Mouse (Mus musculus): ENCODE measurements around the gene Sgip1. TPM values are rescaled to one million over a fixed set of nuclear protein-coding genes. Genes with fewer than 3 reads are reported as not detected.

The Sgip1 gene
- polyA plus RNA-seq, 1 experiment from 2014 or later: 68.0 TPM

DNA sequence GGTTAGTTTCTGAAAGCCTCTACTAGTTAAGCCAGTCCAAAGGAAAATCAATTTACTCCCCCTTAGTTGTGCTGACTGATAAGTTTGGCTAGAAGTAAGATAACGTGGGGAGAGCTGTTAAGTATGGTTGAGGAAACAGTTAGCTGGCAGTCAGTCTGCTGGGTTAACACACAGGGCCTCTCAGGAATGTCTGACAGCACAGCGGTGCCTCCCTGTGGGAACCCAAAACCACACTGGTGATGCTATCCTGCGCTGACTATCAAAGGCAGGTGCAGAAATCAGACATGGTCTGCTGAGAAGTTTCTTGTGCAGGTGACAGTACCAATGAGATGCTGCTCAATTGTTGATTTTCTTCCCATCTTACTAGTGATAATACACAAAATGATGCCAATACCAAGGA, 223.1 kb downstream of the Sgip1 start:
- no peak overlapping the region for H3K4me3 ChIP-seq (ENCODE audit: low read length)
- WGBS: 70% methylated on average over 3 of the region's 3 CpGs
- no peak overlapping the region for H3K4me2 ChIP-seq (ENCODE audit: low read length)
- H3K9ac ChIP-seq (ENCODE audit: low read depth, low read length): no peak overlapping the region
- no peak overlapping the region for H3K27ac ChIP-seq (ENCODE audit: low read depth, low read length)
- H3K27me3 ChIP-seq (replicated peaks; ENCODE audit: control insufficient read depth, insufficient read depth, low read length): no peaks in the 10 kb centered on the region
- no peak for ATAC-seq
- H3K9me3 ChIP-seq (ENCODE audit: control insufficient read depth, low read length): no peaks in the 10 kb centered on the region
- H3K36me3 ChIP-seq (ENCODE audit: control insufficient read depth, insufficient read depth, low read length): peaks cover 7% of the 10 kb centered on the region; the same call in 1 of the 2 replicates
- no peaks in the 10 kb centered on the region for H3K4me1 ChIP-seq (ENCODE audit: control insufficient read depth, insufficient read depth, low read depth, low read length)

DNA sequence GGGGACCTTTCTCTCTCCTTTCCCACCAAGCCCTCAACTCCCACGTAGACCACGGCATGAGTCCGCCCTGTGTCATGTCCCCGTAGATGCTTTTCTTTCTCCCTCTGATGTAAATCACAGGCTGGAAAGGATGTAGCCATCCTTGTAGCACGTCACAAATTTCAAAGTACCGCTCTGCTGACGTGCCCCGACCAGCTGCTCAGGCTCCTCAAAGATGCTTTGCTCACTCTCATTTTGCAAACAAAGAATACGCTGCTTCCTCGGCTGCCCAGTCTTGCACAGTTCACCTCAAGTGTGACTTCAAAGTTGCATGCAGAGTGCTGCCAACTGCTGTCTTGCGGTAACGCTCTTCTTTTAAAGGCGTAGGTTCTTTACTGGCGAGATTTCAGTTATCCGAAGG, 226.7 kb downstream of the Sgip1 start:
- Histone ChIP-seq H3K9ac (ENCODE audit: low read depth, low read length) (no peak overlapping the region), H3K9me3 (ENCODE audit: control insufficient read depth, low read length) (no peaks in the 10 kb centered on the region), H3K27ac (ENCODE audit: low read depth, low read length) (no peak overlapping the region), H3K27me3 (replicated peaks; ENCODE audit: control insufficient read depth, insufficient read depth, low read length) (no peaks in the 10 kb centered on the region), H3K4me1 (ENCODE audit: control insufficient read depth, insufficient read depth, low read depth, low read length) (no peaks in the 10 kb centered on the region), H3K4me2 (ENCODE audit: low read length) (no peak overlapping the region), H3K36me3 (ENCODE audit: control insufficient read depth, insufficient read depth, low read length) (peaks cover 4% of the 10 kb centered on the region; the same call in 1 of the 2 replicates), H3K4me3 (ENCODE audit: low read length) (no peak overlapping the region)
- 85% methylated on average over 15 of the region's 15 CpGs for WGBS
- ATAC-seq: no peak

DNA sequence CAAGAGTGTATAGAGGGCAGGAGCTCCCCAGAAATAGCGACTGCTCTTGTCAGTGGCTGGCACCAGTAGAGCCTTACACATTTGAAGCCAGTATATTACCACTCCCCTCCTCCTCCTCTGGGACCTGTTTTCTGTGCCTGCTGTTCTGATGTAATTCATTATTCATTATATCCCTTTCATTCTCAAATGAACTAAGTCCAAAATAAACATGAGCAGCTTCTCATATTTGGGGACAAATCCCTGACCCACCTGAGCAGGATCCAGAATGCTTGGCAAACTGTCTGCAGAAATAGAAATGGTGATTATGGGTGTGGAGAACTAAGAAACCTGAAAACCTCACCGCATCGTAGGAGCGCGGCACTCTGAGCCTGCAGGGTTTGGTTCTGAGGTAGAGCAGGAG, 228.5 kb downstream of the Sgip1 start:
- no peak overlapping the region for H3K9ac ChIP-seq (ENCODE audit: low read depth, low read length)
- no peaks in the 10 kb centered on the region for H3K4me1 ChIP-seq (ENCODE audit: control insufficient read depth, insufficient read depth, low read depth, low read length)
- no peaks in the 10 kb centered on the region for H3K27me3 ChIP-seq (replicated peaks; ENCODE audit: control insufficient read depth, insufficient read depth, low read length)
- 88% methylated on average over 5 of the region's 5 CpGs for WGBS
- no peak overlapping the region for H3K4me3 ChIP-seq (ENCODE audit: low read length)
- H3K27ac ChIP-seq (ENCODE audit: low read depth, low read length): no peak overlapping the region
- peaks cover 4% of the 10 kb centered on the region; the same call in 1 of the 2 replicates for H3K36me3 ChIP-seq (ENCODE audit: control insufficient read depth, insufficient read depth, low read length)
- no peaks in the 10 kb centered on the region for H3K9me3 ChIP-seq (ENCODE audit: control insufficient read depth, low read length)
- H3K4me2 ChIP-seq (ENCODE audit: low read length): no peak overlapping the region
- ATAC-seq: no peak

DNA sequence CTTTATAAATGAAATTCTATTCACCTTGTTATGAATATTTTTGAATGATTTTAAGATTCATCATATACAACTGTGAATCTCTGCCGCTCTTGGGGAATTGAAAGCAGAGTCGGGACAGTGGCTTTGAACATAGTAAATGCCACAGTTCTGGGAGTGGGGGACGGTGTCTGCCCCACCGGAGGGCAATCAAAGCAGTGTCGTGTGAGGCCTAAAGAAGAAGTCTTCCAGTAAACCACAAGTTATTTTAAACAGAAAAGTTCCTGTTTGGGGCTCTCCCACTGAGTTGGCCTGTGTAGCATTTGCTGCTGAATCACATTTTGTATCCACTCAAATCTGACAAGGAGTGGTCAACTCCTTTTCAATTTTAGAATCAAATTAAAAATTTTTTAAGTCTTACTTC, 230.1 kb downstream of the Sgip1 start:
- H3K9ac ChIP-seq (ENCODE audit: low read depth, low read length): no peak overlapping the region
- no peak for ATAC-seq
- H3K9me3 ChIP-seq (ENCODE audit: control insufficient read depth, low read length): no peaks in the 10 kb centered on the region
- H3K4me2 ChIP-seq (ENCODE audit: low read length): no peak overlapping the region
- no peaks in the 10 kb centered on the region for H3K4me1 ChIP-seq (ENCODE audit: control insufficient read depth, insufficient read depth, low read depth, low read length)
- H3K4me3 ChIP-seq (ENCODE audit: low read length): no peak overlapping the region
- H3K27me3 ChIP-seq (replicated peaks; ENCODE audit: control insufficient read depth, insufficient read depth, low read length): no peaks in the 10 kb centered on the region
- peaks cover 4% of the 10 kb centered on the region; the same call in 1 of the 2 replicates for H3K36me3 ChIP-seq (ENCODE audit: control insufficient read depth, insufficient read depth, low read length)
- no peak overlapping the region for H3K27ac ChIP-seq (ENCODE audit: low read depth, low read length)
- 80% methylated on average over 5 of the region's 5 CpGs for WGBS

DNA sequence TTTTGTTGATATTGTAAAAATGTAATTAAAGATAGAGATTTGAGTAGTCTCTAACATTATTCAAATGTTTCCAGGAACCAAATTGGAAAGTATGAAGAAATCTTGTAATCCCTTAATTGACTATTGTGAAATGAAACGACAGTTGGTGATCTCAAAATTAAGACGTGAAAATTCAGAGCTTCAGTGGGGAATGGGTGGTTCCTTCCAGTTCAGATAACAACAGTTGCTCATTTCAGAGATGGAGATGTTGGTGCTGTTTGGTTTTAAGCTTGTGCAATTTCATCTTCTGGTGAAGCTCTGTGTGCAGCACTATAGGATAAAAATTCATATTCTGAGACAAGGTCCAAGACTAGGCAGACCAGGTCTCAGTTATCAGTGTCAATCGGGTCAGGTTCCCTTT, 231.0 kb downstream of the Sgip1 start:
- no peak for ATAC-seq
- Histone ChIP-seq H3K9ac (ENCODE audit: low read depth, low read length) (no peak overlapping the region), H3K4me3 (ENCODE audit: low read length) (no peak overlapping the region), H3K4me1 (ENCODE audit: control insufficient read depth, insufficient read depth, low read depth, low read length) (no peaks in the 10 kb centered on the region), H3K4me2 (ENCODE audit: low read length) (no peak overlapping the region), H3K9me3 (ENCODE audit: control insufficient read depth, low read length) (no peaks in the 10 kb centered on the region), H3K27me3 (replicated peaks; ENCODE audit: control insufficient read depth, insufficient read depth, low read length) (no peaks in the 10 kb centered on the region), H3K36me3 (ENCODE audit: control insufficient read depth, insufficient read depth, low read length) (peaks cover 4% of the 10 kb centered on the region; the same call in 1 of the 2 replicates), H3K27ac (ENCODE audit: low read depth, low read length) (no peak overlapping the region)
- WGBS: 84% methylated on average over 3 of the region's 3 CpGs

DNA sequence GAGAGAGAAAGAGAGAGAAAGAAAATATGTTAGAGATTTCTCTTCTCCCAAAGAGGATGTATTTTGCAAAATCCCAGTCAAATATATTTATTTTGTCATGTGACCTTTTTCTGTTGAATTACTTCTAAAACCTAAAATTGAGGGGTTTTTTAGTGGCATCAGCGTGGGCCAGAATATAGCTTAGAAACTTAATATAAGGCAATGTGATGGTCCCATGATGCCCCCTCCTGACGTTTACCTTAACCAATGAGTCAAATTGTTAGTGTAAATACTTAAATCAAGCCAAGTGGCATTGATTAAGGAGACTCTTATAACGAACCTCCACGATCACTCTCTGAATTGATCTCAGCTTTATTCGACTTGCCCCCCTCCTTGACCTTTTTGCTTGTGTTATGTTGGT, 233.1 kb downstream of the Sgip1 start:
- no peak for ATAC-seq
- 71% methylated on average over 5 of the region's 5 CpGs for WGBS
- H3K36me3 ChIP-seq (ENCODE audit: control insufficient read depth, insufficient read depth, low read length): no peaks in the 10 kb centered on the region
- no peak overlapping the region for H3K27ac ChIP-seq (ENCODE audit: low read depth, low read length)
- H3K27me3 ChIP-seq (replicated peaks; ENCODE audit: control insufficient read depth, insufficient read depth, low read length): no peaks in the 10 kb centered on the region
- H3K4me3 ChIP-seq (ENCODE audit: low read length): no peak overlapping the region
- no peak overlapping the region for H3K4me2 ChIP-seq (ENCODE audit: low read length)
- H3K9me3 ChIP-seq (ENCODE audit: control insufficient read depth, low read length): no peaks in the 10 kb centered on the region
- H3K4me1 ChIP-seq (ENCODE audit: control insufficient read depth, insufficient read depth, low read depth, low read length): peaks cover 8% of the 10 kb centered on the region
- H3K9ac ChIP-seq (ENCODE audit: low read depth, low read length): no peak overlapping the region

DNA sequence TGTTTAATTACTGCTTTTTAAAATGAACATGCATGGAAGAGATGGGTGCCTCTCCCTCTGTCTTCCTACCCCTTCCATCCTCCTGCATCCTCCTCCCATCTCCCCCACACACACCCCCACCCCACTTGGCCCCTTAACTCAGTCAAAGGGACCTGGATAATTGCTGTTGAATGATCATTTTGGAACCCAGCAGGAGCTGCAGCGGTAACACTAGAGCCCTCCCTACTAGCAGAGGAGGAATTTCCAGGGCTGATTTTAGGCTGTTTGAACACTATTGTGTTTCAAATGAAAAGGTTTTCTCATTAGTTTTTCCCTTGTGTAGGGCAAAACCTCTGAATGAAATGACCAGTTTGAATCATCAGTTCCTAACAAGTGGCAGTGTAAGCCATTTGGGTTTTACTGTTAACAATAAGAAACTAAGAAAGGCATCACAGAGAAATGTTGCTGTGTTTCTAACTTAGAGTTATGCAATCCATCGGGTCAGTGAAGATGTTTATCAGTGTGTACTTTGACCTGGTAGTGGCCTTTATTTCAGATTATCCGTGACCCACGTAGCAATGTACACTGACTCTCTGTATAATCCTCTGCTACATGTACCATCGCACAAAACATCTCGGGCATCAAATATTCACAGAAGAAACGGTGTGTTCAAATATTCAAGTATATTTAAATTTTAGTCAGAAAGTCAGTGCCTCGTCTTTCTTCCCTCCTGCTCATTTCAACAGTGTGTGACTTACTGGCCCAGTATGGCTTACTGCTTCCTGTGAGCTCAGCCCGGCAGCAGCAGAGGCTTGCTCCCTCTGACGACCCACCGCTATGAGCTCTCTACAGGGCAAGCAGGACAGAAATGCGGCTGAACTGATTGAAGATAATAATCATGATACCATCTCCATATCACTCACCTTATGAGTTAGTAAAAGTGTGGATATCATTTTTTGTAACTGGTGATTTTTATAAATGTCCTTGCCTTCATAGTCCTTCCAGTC, 235.5 kb downstream of the Sgip1 start:
- Histone ChIP-seq H3K27me3 (replicated peaks; ENCODE audit: control insufficient read depth, insufficient read depth, low read length) (no peaks in the 10 kb centered on the region), H3K9me3 (ENCODE audit: control insufficient read depth, low read length) (no peaks in the 10 kb centered on the region), H3K36me3 (ENCODE audit: control insufficient read depth, insufficient read depth, low read length) (no peaks in the 10 kb centered on the region), H3K9ac (ENCODE audit: low read depth, low read length) (no peak overlapping the region), H3K4me1 (ENCODE audit: control insufficient read depth, insufficient read depth, low read depth, low read length) (peaks cover 8% of the 10 kb centered on the region), H3K4me2 (ENCODE audit: low read length) (no peak overlapping the region), H3K27ac (ENCODE audit: low read depth, low read length) (no peak overlapping the region), H3K4me3 (ENCODE audit: low read length) (no peak overlapping the region)
- WGBS: 19% methylated on average over 12 of the region's 12 CpGs
- ATAC-seq: no peak

DNA sequence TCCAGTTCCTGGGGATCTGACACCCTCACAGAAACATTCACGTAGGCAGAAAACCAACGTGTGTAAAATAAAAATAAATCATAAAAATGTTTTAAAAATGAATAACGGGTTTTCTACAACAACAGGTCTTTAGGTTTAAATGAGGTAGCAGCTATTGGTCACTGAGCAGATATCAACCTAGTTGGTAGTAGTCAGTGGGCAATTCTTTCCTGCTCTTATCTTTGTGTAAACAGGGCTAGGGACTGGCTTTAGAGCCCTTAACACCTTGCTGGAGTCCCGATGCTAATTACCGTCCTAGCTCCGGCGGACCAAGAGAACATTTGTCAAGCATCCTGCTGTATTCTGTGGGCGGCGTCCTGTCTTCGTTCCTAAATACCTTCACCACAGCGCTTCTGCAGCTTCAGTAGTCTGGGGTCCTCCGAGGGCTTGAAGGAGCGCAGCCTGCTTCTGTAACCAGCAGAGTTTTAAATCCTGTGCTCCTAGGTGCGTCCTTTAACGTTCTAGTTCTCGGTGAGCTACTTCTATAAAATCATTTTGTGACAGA, 236.8 kb downstream of the Sgip1 start:
- Histone ChIP-seq H3K9me3 (ENCODE audit: control insufficient read depth, low read length) (no peaks in the 10 kb centered on the region), H3K27ac (ENCODE audit: low read depth, low read length) (no peak overlapping the region), H3K36me3 (ENCODE audit: control insufficient read depth, insufficient read depth, low read length) (no peaks in the 10 kb centered on the region), H3K27me3 (replicated peaks; ENCODE audit: control insufficient read depth, insufficient read depth, low read length) (no peaks in the 10 kb centered on the region), H3K4me2 (ENCODE audit: low read length) (peak overlapping the region; percentile 70), H3K4me1 (ENCODE audit: control insufficient read depth, insufficient read depth, low read depth, low read length) (peaks cover 8% of the 10 kb centered on the region), H3K4me3 (ENCODE audit: low read length) (peak overlapping the region; percentile 36; the same call in 1 of the 2 replicates), H3K9ac (ENCODE audit: low read depth, low read length) (peak overlapping the region; percentile 12; the same call in 1 of the 2 replicates)
- peak; percentile 53; the same call in 1 of the 2 replicates for ATAC-seq
- WGBS: 11% methylated on average over 16 of the region's 16 CpGs

DNA sequence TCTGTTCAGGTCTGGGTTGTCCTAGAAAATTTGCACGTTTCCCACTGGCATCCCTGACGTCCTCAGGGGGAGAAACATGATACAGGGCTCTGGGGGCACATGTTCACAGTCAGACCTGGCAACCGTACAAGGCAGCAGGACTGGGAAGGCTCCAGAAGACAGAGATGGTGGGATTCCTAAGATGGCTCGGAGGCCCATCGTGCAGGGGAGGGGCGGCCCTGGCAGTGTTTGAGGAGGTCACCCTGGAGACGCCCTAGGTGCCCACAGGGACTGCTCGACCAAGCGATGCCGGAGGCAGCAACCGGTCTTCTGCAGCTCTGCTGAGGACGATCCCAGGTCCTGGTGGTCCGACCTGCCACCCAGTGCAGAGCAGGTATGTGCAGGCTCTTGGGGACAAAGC, 237.3 kb downstream of the Sgip1 start, which contains the start of gene Tctex1d1:
Gene Tctex1d1 (plus strand): TSS at position 167 of the 400 bp plus-strand sequence.
- H3K4me2 ChIP-seq (ENCODE audit: low read length): peak within 1 kb of the TSS; percentile 70
- H3K9ac ChIP-seq (ENCODE audit: low read depth, low read length): peak within 1 kb of the TSS; percentile 41
- H3K4me3 ChIP-seq (ENCODE audit: low read length): peak within 1 kb of the TSS; percentile 36
- H3K27ac ChIP-seq (ENCODE audit: low read depth, low read length): no peak within 1 kb of the TSS
- H3K27me3 ChIP-seq (replicated peaks; ENCODE audit: control insufficient read depth, insufficient read depth, low read length): no peaks in the 10 kb centered on the region
- 2% methylated on average over 13 of the region's 13 CpGs for WGBS
- H3K36me3 ChIP-seq (ENCODE audit: control insufficient read depth, insufficient read depth, low read length): no peaks in the 10 kb centered on the region
- H3K4me1 ChIP-seq (ENCODE audit: control insufficient read depth, insufficient read depth, low read depth, low read length): peaks cover 8% of the 10 kb centered on the region
- H3K9me3 ChIP-seq (ENCODE audit: control insufficient read depth, low read length): no peaks in the 10 kb centered on the region
- ATAC-seq: peak; percentile 77
